Mouse (Mus musculus) MEL (cell line): ENCODE data around the gene Ppfia3. TPM values are rescaled to one million over a fixed set of nuclear protein-coding genes. Genes with fewer than 3 reads are reported as not detected.

ENCODE experiments used
- DNase-seq: peaks from one replicate; pipeline ENCODE4 v3.0.0; 2011; ENCODE audit warnings: low read depth, low spot score
- H3K27ac ChIP-seq: 2 replicates; pipeline ENCODE4 v1.5.1; 2012; ENCODE audit warnings: low read depth, mild to moderate bottlenecking, control low read depth, low read length, moderate library complexity; ENCODE audit not compliant: control insufficient read depth
- H3K27me3 ChIP-seq, 2 experiments: fragments of 150-350 bp in 1 of 2; sonication (generic) in 1 of 2; 2 replicates each; pipeline ENCODE4 v1.6.1; 2012; ENCODE audit warnings: low read length in 2 of 2, mild to moderate bottlenecking in 2 of 2, improper control_type of control experiment in 1 of 2, moderate library complexity in 1 of 2; ENCODE audit not compliant: insufficient read depth in 2 of 2, control insufficient read depth in 1 of 2
- H3K36me3 ChIP-seq, 2 experiments: 2 replicates each; pipeline ENCODE4 v1.6.1; 2012 to 2014; ENCODE audit warnings: low read length in 2 of 2, improper control_type of control experiment in 1 of 2, inconsistent platforms in 1 of 2, mild to moderate bottlenecking in 1 of 2; ENCODE audit not compliant: insufficient read depth in 2 of 2, control insufficient read depth in 1 of 2
- H3K4me1 ChIP-seq, 2 experiments: fragments of 150-350 bp in 1 of 2; sonication (generic) in 1 of 2; 2 replicates each; pipeline ENCODE4 v1.6.1; 2012; ENCODE audit warnings: low read length in 2 of 2, improper control_type of control experiment in 1 of 2, mild to moderate bottlenecking in 1 of 2; ENCODE audit not compliant: insufficient read depth in 2 of 2, control insufficient read depth in 1 of 2
- H3K4me3 ChIP-seq, 2 experiments: fragments of 150-350 bp in 1 of 2; sonication (generic) in 1 of 2; 2 replicates each; pipeline ENCODE4 v1.5.1; 2012; ENCODE audit warnings: low read depth in 2 of 2, low read length in 2 of 2, mild to moderate bottlenecking in 2 of 2, moderate library complexity in 2 of 2, control low read depth in 1 of 2, improper control_type of control experiment in 1 of 2; ENCODE audit not compliant: control insufficient read depth in 1 of 2, insufficient read depth in 1 of 2
- H3K79me2 ChIP-seq: 2 replicates; pipeline ENCODE4 v1.6.1; 2012; ENCODE audit warnings: mild to moderate bottlenecking, low read length, moderate library complexity; ENCODE audit not compliant: control insufficient read depth, poor library complexity, insufficient read depth
- H3K9ac ChIP-seq: 2 replicates; pipeline ENCODE4 v1.6.1; 2012; ENCODE audit warnings: low read depth, mild to moderate bottlenecking, control low read depth, low read length, moderate library complexity; ENCODE audit not compliant: control insufficient read depth, poor library complexity, severe bottlenecking
- H3K9me3 ChIP-seq: fragments of 150-350 bp; sonication (generic); replicated peaks from 2 replicates; pipeline ENCODE4 v1.6.1; 2012; ENCODE audit warnings: mild to moderate bottlenecking, low read length, improper control_type of control experiment, moderate library complexity; ENCODE audit not compliant: insufficient read depth
- CHD1 ChIP-seq: IDR thresholded peaks from 2 replicates; pipeline ENCODE4 v1.6.1; 2012; ENCODE audit warnings: low read depth, mild to moderate bottlenecking, inconsistent platforms, low read length, improper control_type of control experiment
- ELF1 ChIP-seq: IDR thresholded peaks from 2 replicates; pipeline ENCODE4 v1.6.1; 2014; ENCODE audit warnings: low read depth, mild to moderate bottlenecking, inconsistent platforms, low read length, improper control_type of control experiment, moderate library complexity
- GABPA ChIP-seq: IDR thresholded peaks from 2 replicates; pipeline ENCODE4 v1.6.1; 2012; ENCODE audit warnings: low read depth, mild to moderate bottlenecking, inconsistent platforms, low read length, improper control_type of control experiment, moderate library complexity
- JUND ChIP-seq: IDR thresholded peaks from 2 replicates; pipeline ENCODE4 v1.6.1; 2011; ENCODE audit warnings: low read depth, mild to moderate bottlenecking, improper control_type of control experiment, low read length
- KAT2A ChIP-seq: conservative IDR thresholded peaks from 2 replicates; pipeline ENCODE4 v1.6.1; 2012; ENCODE audit warnings: low read depth, low read length, improper control_type of control experiment, inconsistent platforms
- MEF2A ChIP-seq: IDR thresholded peaks from 2 replicates; pipeline ENCODE4 v1.6.1; 2014; ENCODE audit warnings: low read depth, mild to moderate bottlenecking, inconsistent platforms, low read length, improper control_type of control experiment; ENCODE audit not compliant: poor library complexity, insufficient replicate concordance, severe bottlenecking; ENCODE audit errors: extremely low read depth
- MXI1 ChIP-seq: IDR thresholded peaks from 2 replicates; pipeline ENCODE4 v1.6.1; 2011; ENCODE audit warnings: mild to moderate bottlenecking, low read depth, low read length, improper control_type of control experiment
- MYC ChIP-seq: IDR thresholded peaks from 2 replicates; pipeline ENCODE4 v1.6.1; 2011; ENCODE audit warnings: low read depth, mild to moderate bottlenecking, low read length, improper control_type of control experiment, moderate library complexity
- NELFE ChIP-seq: IDR thresholded peaks from 2 replicates; pipeline ENCODE4 v1.6.1; 2011; ENCODE audit warnings: low read depth, low read length, improper control_type of control experiment
- NRF1 ChIP-seq: IDR thresholded peaks from 2 replicates; pipeline ENCODE4 v1.6.1; 2014; ENCODE audit warnings: low read depth, mild to moderate bottlenecking, inconsistent platforms, low read length, improper control_type of control experiment, moderate library complexity; ENCODE audit not compliant: poor library complexity, insufficient read depth, severe bottlenecking
- POLR2AphosphoS5 ChIP-seq: IDR thresholded peaks from 2 replicates; pipeline ENCODE4 v1.6.1; 2012; ENCODE audit warnings: low read depth, borderline replicate concordance, mild to moderate bottlenecking, inconsistent platforms, low read length, moderate library complexity, mixed read lengths
- RAD21 ChIP-seq: IDR thresholded peaks from 2 replicates; pipeline ENCODE4 v1.6.1; 2011; ENCODE audit warnings: mild to moderate bottlenecking, low read depth, low read length, improper control_type of control experiment
- SIN3A ChIP-seq: IDR thresholded peaks from 2 replicates; pipeline ENCODE4 v1.6.1; 2012; ENCODE audit warnings: low read length, improper control_type of control experiment, inconsistent platforms
- SMC3 ChIP-seq: IDR thresholded peaks from 2 replicates; pipeline ENCODE4 v1.6.1; 2011; ENCODE audit warnings: low read depth, low read length, improper control_type of control experiment
- TBP ChIP-seq: IDR thresholded peaks from 2 replicates; pipeline ENCODE4 v1.8.0; 2011; ENCODE audit warnings: low read depth, low read length, improper control_type of control experiment
- USF2 ChIP-seq, 2 experiments: IDR thresholded peaks; 2 replicates each; pipeline ENCODE4 v1.6.1; 2011 to 2012; ENCODE audit warnings: improper control_type of control experiment in 2 of 2, low read length in 2 of 2, borderline replicate concordance in 1 of 2, inconsistent platforms in 1 of 2, low read depth in 1 of 2, mild to moderate bottlenecking in 1 of 2; ENCODE audit not compliant: insufficient read depth in 1 of 2
- ZKSCAN1 ChIP-seq: IDR thresholded peaks from 2 replicates; pipeline ENCODE4 v1.6.1; 2012; ENCODE audit warnings: low read depth, mild to moderate bottlenecking, inconsistent platforms, low read length, improper control_type of control experiment, moderate library complexity
- ZMIZ1 ChIP-seq: IDR thresholded peaks from 2 replicates; pipeline ENCODE4 v1.6.1; 2012; ENCODE audit warnings: low read depth, mild to moderate bottlenecking, inconsistent platforms, low read length, improper control_type of control experiment, moderate library complexity
- ZNF384 ChIP-seq: IDR thresholded peaks from 2 replicates; pipeline ENCODE4 v1.6.1; 2012; ENCODE audit warnings: low read depth, mild to moderate bottlenecking, inconsistent platforms, low read length, improper control_type of control experiment
- polyA plus RNA-seq, 2 experiments: library from polyadenylated mRNA; stranded (reverse) in 1 of 2; unstranded in 1 of 2; fragments of >175 nt in 1 of 2; fragments of >200 nt in 1 of 2; gene quantifications; 2 replicates each; pipeline versions ENCODE4 v1.2.1 to v1.2.4; 2012; ENCODE audit warnings: low replicate concordance in 2 of 2, low read depth in 1 of 2; ENCODE audit not compliant: insufficient read length in 2 of 2, insufficient read depth in 1 of 2, missing spikeins in 1 of 2
- total RNA-seq: library from RNA; depleted of rRNA; stranded (reverse); fragments of 300-350 nt; gene quantifications from 2 replicates; pipeline ENCODE4 v1.2.3, GENCODE M21; 2012

Ppfia3 gene
- total and polyA plus RNA-seq, 3 experiments = 3.4 to 5.9 TPM; not detected in 1

DNA sequence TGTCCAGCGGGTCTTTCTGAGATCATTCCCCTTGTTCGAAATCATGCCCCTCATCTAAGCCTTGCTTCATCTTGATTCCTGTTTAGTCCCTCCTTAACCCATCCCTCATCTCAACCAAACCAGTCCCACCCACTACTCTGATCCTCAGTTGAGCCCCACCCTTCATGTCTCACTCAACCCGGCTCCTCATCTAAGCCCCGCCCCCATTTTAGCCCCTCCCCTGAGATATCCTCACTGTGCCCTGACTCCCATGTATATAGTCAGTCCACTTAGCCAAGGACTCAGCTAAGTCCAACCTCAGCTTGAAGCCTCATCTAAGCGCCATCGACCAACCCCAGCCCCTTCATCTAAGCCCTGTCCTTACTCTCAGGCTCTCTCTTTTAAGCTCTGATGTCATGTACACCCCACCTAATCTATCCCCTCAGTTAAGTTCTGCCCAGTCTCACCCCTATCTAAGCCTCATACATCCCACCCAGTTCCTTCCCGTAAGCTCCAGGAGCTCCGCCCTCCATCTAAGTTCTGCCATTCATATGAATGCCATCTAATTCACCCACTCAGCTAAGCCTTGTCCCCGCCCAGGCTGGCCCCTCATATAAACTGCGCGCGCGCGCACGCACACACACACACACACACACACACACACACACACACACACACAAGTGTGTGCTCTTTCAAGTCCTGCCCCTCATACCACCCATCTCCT is 11.3 kb downstream of the Ppfia3 start:
- no peak overlapping the region for H3K4me3 ChIP-seq
- H3K27me3 ChIP-seq = no peaks in the 10 kb centered on the region
- H3K36me3 ChIP-seq = peaks cover 0 to 2% of the 10 kb centered on the region in 2 experiments; a peak in 1 of 4 replicates

DNA sequence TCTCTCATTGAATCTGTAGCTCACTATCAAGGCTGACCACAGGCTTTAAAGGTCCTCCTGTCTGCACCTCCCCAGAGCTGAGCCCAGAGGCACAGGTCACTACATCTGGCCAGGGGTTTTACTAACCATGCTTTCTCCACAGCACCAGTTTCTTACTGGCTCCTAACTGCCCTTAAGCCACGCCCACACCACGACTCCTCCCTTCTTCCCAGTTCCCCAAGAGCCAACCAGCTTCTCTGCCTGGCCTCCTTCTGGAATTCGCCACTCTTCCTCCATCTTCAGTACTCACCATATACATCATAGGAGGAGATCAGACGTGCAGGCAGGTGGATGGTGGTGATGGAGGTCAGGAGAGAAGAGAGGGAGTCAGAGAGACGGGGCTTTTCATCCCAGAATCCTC is 13.8 kb downstream of the Ppfia3 start:
- DNase-seq = no peak
- Histone ChIP-seq H3K9ac (no peak overlapping the region), H3K9me3 (no peaks in the 10 kb centered on the region), H3K79me2 (no peaks in the 10 kb centered on the region), H3K27ac (no peak overlapping the region), H3K4me1 (peaks cover 0 to 8% of the 10 kb centered on the region in 2 experiments; a peak in 3 of 4 replicates), H3K4me3 (no peak overlapping the region), H3K36me3 (no peaks in the 10 kb centered on the region), H3K27me3 (no peaks in the 10 kb centered on the region)
- no peak for TF ChIP-seq KAT2A
- TF ChIP-seq ZNF384 = no peak
- TF ChIP-seq MEF2A = no peak
- no peak for TF ChIP-seq TBP
- no peak for TF ChIP-seq CHD1
- TF ChIP-seq NRF1 = no peak
- no peak for TF ChIP-seq NELFE
- no peak for TF ChIP-seq SIN3A

More for the DNA sequence above, 11.3 kb downstream of the Ppfia3 start:
- no peaks in the 10 kb centered on the region for H3K9me3 ChIP-seq
- no peak overlapping the region for H3K9ac ChIP-seq
- TF ChIP-seq KAT2A (no peak), NRF1 (no peak), RAD21 (no peak)
- DNase-seq = no peak
- no peak overlapping the region for H3K27ac ChIP-seq
- H3K79me2 ChIP-seq = no peaks in the 10 kb centered on the region
- H3K4me1 ChIP-seq = peaks cover 0 to 10% of the 10 kb centered on the region in 2 experiments; a peak in 3 of 4 replicates

DNA sequence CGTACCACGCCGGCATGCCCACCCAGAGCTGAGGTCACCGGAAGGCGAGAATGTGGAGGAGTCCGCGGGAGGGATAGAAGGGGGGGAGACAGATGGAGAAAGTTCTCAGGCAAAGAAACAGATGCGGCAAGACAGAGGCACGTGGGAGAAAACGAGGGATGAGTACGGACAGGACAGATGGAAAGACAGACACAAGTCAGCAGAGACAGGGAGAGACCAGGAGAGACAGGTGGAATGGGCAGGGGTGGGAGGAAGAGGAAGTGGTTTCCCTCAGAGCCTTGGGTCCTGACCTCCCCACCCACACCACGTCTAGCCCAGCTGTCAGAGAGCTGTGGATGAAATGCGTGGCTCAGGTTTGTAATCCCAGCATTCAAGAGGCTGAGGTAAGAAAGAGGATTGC is 19.9 kb downstream of the Ppfia3 start:
- Histone ChIP-seq H3K79me2 (no peaks in the 10 kb centered on the region), H3K27me3 (no peaks in the 10 kb centered on the region), H3K9ac (no peak overlapping the region), H3K27ac (no peak overlapping the region), H3K4me3 (no peak overlapping the region), H3K9me3 (no peaks in the 10 kb centered on the region), H3K4me1 (peaks cover 0 to 2% of the 10 kb centered on the region in 2 experiments; a peak in 3 of 4 replicates), H3K36me3 (no peaks in the 10 kb centered on the region)
- no peak for DNase-seq
- TF ChIP-seq ZKSCAN1 (no peak), ZMIZ1 (no peak), GABPA (no peak), ELF1 (no peak), SMC3 (no peak), USF2 (IDR thresholded peaks at IDR 0.05; ENCODE audit: borderline replicate concordance in 1 of 2, insufficient read depth in 1 of 2, low read depth in 1 of 2, low read length in 2 of 2) (no peak), MYC (no peak), JUND (no peak), CHD1 (no peak), POLR2AphosphoS5 (no peak), MXI1 (no peak)
